ENCODE assay signal across 8 mouse cellular contexts in genomic region chr7:135537948-135538741, GRCm38 (mm10). TPM values are rescaled to one million over a fixed set of nuclear protein-coding genes. Genes with fewer than 3 reads are reported as not detected.
DNase-seq lines count a peak whose midpoint lies in the region; ATAC-seq and TF ChIP-seq lines count a peak whose summit lies in the region.

No protein-coding gene starts in this region.

- H3K4me2 ChIP-seq in heart, embryonic 11.5 days = peak overlapping the region; percentile 95
- H3K4me2 ChIP-seq in liver, embryonic 15.5 days = peak overlapping the region; percentile 87
- peak overlapping the region; percentile 63 for H3K4me2 ChIP-seq in neural tube, embryonic 14.5 days (ENCODE audit: low read depth, low read length)

- peak overlapping the region; percentile 70; the same call in 1 of the 2 replicates for H3K9ac ChIP-seq in heart, embryonic 11.5 days (ENCODE audit: low read depth, low read length)
- peak overlapping the region; percentile 52 for H3K9ac ChIP-seq in liver, embryonic 15.5 days
- H3K9ac ChIP-seq in neural tube, embryonic 14.5 days (replicated peaks; ENCODE audit: low read depth, low read length) = peak overlapping the region; percentile 72

- POLR2A ChIA-PET in Patski (lab: Charles Lee) = interaction anchor here (2.9 kb wide), 1 partner anchor 13 kb away, joined by 8 read pairs; no protein-coding TSS in a partner anchor

- H3K36me3 ChIP-seq in embryonic facial prominence, embryonic 10.5 days (replicated peaks) = no peaks in the 10 kb centered on the region
- H3K36me3 ChIP-seq in heart, embryonic 11.5 days (ENCODE audit: control insufficient read depth, insufficient read depth, low read length) = no peaks in the 10 kb centered on the region
- no peaks in the 10 kb centered on the region for H3K36me3 ChIP-seq in liver, embryonic 15.5 days (replicated peaks)
- no peaks in the 10 kb centered on the region for H3K36me3 ChIP-seq in neural tube, embryonic 14.5 days (ENCODE audit: control insufficient read depth, insufficient read depth, low read length)

- in situ Hi-C loops in Patski (cut with MboI; ENCODE audit: low pct_unique_long_range_greater_than_20kb) = loop anchor here (5.0 kb wide), 2 partner anchors 89 to 199 kb away; no protein-coding TSS in a partner anchor

- DNase-seq in 3134 (ENCODE audit: extremely low read depth, insufficient read length, low spot score) = peak; percentile 24
- no peak for DNase-seq in Patski (ENCODE audit: low read depth, low spot score)
- peak; percentile 50 for DNase-seq in embryonic facial prominence, embryonic 10.5 days (ENCODE audit: low spot score)
- peak; percentile 32 to 60 for DNase-seq in kidney, postnatal 25 days

- CTCF ChIA-PET in Patski (lab: Charles Lee) = interaction anchor here (0.9 to 5.1 kb wide), 19 partner anchors 8 to 198 kb away, joined by 3 to 53 read pairs (median 8); no protein-coding TSS in a partner anchor

- peak; percentile 36 for ATAC-seq in Patski
- peak; percentile 46; the same call in 1 of the 2 replicates for ATAC-seq in heart, embryonic 11.5 days (replicated peaks; ENCODE audit: insufficient number of reproducible peaks, low FRiP score, low TSS enrichment)
- ATAC-seq in liver, embryonic 15.5 days (ENCODE audit: insufficient read depth) = peak; percentile 41
- peak; percentile 54 for ATAC-seq in neural tube, embryonic 14.5 days (ENCODE audit: low read depth)
- no peak for ATAC-seq in inflammation-experienced regulatory T-cells, adult 6 months

- TF ChIP-seq CTCF in Patski (IDR thresholded peaks at IDR 0.05) = no peak

- H3K4me3 ChIP-seq in embryonic facial prominence, embryonic 10.5 days = peak overlapping the region; percentile 73
- H3K4me3 ChIP-seq in heart, embryonic 11.5 days (ENCODE audit: low read depth, low read length) = peak overlapping the region; percentile 63
- H3K4me3 ChIP-seq in liver, embryonic 15.5 days (replicated peaks) = peak overlapping the region; percentile 63
- H3K4me3 ChIP-seq in neural tube, embryonic 14.5 days (ENCODE audit: low read depth, low read length) = peak overlapping the region; percentile 67

- no peaks in the 10 kb centered on the region for H3K27me3 ChIP-seq in Patski
- peaks cover 30% of the 10 kb centered on the region for H3K27me3 ChIP-seq in embryonic facial prominence, embryonic 10.5 days (replicated peaks; ENCODE audit: low read depth, poor library complexity, severe bottlenecking)
- peaks cover 34% of the 10 kb centered on the region for H3K27me3 ChIP-seq in heart, embryonic 11.5 days (ENCODE audit: control insufficient read depth, insufficient read depth, low read length)
- H3K27me3 ChIP-seq in liver, embryonic 15.5 days = peaks cover 12% of the 10 kb centered on the region
- no peaks in the 10 kb centered on the region for H3K27me3 ChIP-seq in neural tube, embryonic 14.5 days (ENCODE audit: control insufficient read depth, insufficient read depth, low read length)

- peaks cover 13% of the 10 kb centered on the region for H3K4me1 ChIP-seq in embryonic facial prominence, embryonic 10.5 days
- H3K4me1 ChIP-seq in heart, embryonic 11.5 days (ENCODE audit: control insufficient read depth, insufficient read depth, low read length) = 0 out of 2 replicates have a peak, but pooled peaks cover 3% of the 10 kb centered on the region
- peaks cover 44% of the 10 kb centered on the region for H3K4me1 ChIP-seq in liver, embryonic 15.5 days (replicated peaks)
- peaks cover 4% of the 10 kb centered on the region; the same call in 1 of the 2 replicates for H3K4me1 ChIP-seq in neural tube, embryonic 14.5 days (ENCODE audit: control insufficient read depth, insufficient read depth, low read length)

- no peaks in the 10 kb centered on the region for H3K9me3 ChIP-seq in embryonic facial prominence, embryonic 10.5 days
- H3K9me3 ChIP-seq in heart, embryonic 11.5 days (replicated peaks; ENCODE audit: control insufficient read depth, low read length) = no peaks in the 10 kb centered on the region
- no peaks in the 10 kb centered on the region for H3K9me3 ChIP-seq in liver, embryonic 15.5 days (replicated peaks)
- H3K9me3 ChIP-seq in neural tube, embryonic 14.5 days (ENCODE audit: control insufficient read depth, low read length) = no peaks in the 10 kb centered on the region

- peak overlapping the region; percentile 68; the same call in 1 of the 2 replicates for H3K27ac ChIP-seq in embryonic facial prominence, embryonic 10.5 days (replicated peaks)
- H3K27ac ChIP-seq in heart, embryonic 11.5 days (ENCODE audit: low read depth, low read length) = no peak overlapping the region
- H3K27ac ChIP-seq in liver, embryonic 15.5 days (replicated peaks) = 0 out of 2 replicates have a peak overlapping the region, but pooled peaks have one; percentile 19
- peak overlapping the region; percentile 68 for H3K27ac ChIP-seq in neural tube, embryonic 14.5 days (ENCODE audit: low read depth, low read length)

- under 1% methylated on average over 71 of the region's 71 CpGs for WGBS in embryonic facial prominence, embryonic 10.5 days
- 1% methylated on average over 68 of the region's 71 CpGs for WGBS in heart, embryonic 11.5 days (ENCODE audit: insufficient replicate concordance)
- WGBS in liver, embryonic 15.5 days (ENCODE audit: insufficient replicate concordance) = under 1% methylated on average over 71 of the region's 71 CpGs
- WGBS in neural tube, embryonic 14.5 days = under 1% methylated on average over 71 of the region's 71 CpGs

RNA-seq across cellular contexts. Expression of gene Ptpre, which starts 0.9 kb away (rescaled TPM):
- polyA plus RNA-seq in Patski (2021) = 8.8 TPM
- 0.68 and 1.0 TPM in 2 replicates for polyA plus RNA-seq in embryonic facial prominence, embryonic 10.5 days (2016; fragmentation: Nextera tagmentation; extraction: Ambion mirVana)
- polyA plus RNA-seq in heart, embryonic 11.5 days (2014; fragmentation: Nextera tagmentation; extraction: Ambion mirVana) = 1.3 and 1.7 TPM in 2 replicates
- 2.8 and 2.9 TPM in 2 replicates for polyA plus RNA-seq in liver, embryonic 15.5 days (2015; fragmentation: Nextera tagmentation; extraction: Ambion mirVana)
- 13.3 and 15.4 TPM in 2 replicates for polyA plus RNA-seq in neural tube, embryonic 14.5 days (2014; fragmentation: Nextera tagmentation; extraction: Ambion mirVana)
- 10 to 100 TPM; 29.3 to 32.2 (median 30.3) TPM for polyA plus RNA-seq in inflammation-experienced regulatory T-cells, adult 6 months (2017; shearing (Covaris generic))

RNA-seq across cellular contexts. Expression of gene Clrn3, which starts 9.7 kb away (rescaled TPM):
- not detected for polyA plus RNA-seq in Patski (2021)
- not detected in 2 replicates for polyA plus RNA-seq in embryonic facial prominence, embryonic 10.5 days (2016; fragmentation: Nextera tagmentation; extraction: Ambion mirVana)
- not detected in 2 replicates for polyA plus RNA-seq in heart, embryonic 11.5 days (2014; fragmentation: Nextera tagmentation; extraction: Ambion mirVana)
- polyA plus RNA-seq in liver, embryonic 15.5 days (2015; fragmentation: Nextera tagmentation; extraction: Ambion mirVana) = 0.03 TPM in 1 of 2 replicates, not detected in the other
- 0.08 TPM in 1 of 2 replicates, not detected in the other for polyA plus RNA-seq in neural tube, embryonic 14.5 days (2014; fragmentation: Nextera tagmentation; extraction: Ambion mirVana)
- not detected for polyA plus RNA-seq in inflammation-experienced regulatory T-cells, adult 6 months (2017; shearing (Covaris generic))
